Mouse (Mus musculus) lung, embryonic 16.5 days (tissue): Measurements from ENCODE around the gene Hsd17b1. TPM values are rescaled to one million over a fixed set of nuclear protein-coding genes. Genes with fewer than 3 reads are reported as not detected.

Source experiments
- ATAC-seq: fragments of 200-750 bp; cut with Nextera tagmentation; 2 replicates; pipeline ENCODE4 v1.8.0; 2017; ENCODE audit warnings: low read depth, mild to moderate bottlenecking, moderate library complexity
- H3K27ac ChIP-seq: fragments of 300-500 bp; sonication (generic); 2 replicates; pipeline ENCODE4 v1.5.1; 2014; ENCODE audit warnings: mild to moderate bottlenecking, control low read depth, low read length
- H3K27me3 ChIP-seq: fragments of 300-500 bp; sonication (generic); 2 replicates; pipeline ENCODE4 v1.6.1; 2014; ENCODE audit warnings: low read depth, low read length, mixed read lengths; ENCODE audit not compliant: control insufficient read depth, insufficient read depth
- H3K36me3 ChIP-seq: fragments of 300-500 bp; sonication (generic); 2 replicates; pipeline ENCODE4 v1.6.1; 2014; ENCODE audit warnings: low read length; ENCODE audit not compliant: control insufficient read depth, insufficient read depth
- H3K4me1 ChIP-seq: fragments of 300-500 bp; sonication (generic); replicated peaks from 2 replicates; pipeline ENCODE4 v1.6.1; 2014; ENCODE audit warnings: low read length, mixed read lengths; ENCODE audit not compliant: control insufficient read depth, insufficient read depth
- H3K4me2 ChIP-seq: fragments of 300-500 bp; sonication (generic); 2 replicates; pipeline ENCODE4 v1.6.1; 2014; ENCODE audit warnings: low read depth, low read length, control low read depth
- H3K4me3 ChIP-seq: fragments of 300-500 bp; sonication (generic); 2 replicates; pipeline ENCODE4 v1.5.1; 2014; ENCODE audit warnings: mild to moderate bottlenecking, low read length, control low read depth
- H3K9ac ChIP-seq: fragments of 300-500 bp; sonication (generic); 2 replicates; pipeline ENCODE4 v1.6.1; 2014; ENCODE audit warnings: low read length, control low read depth
- H3K9me3 ChIP-seq: fragments of 300-500 bp; sonication (generic); 2 replicates; pipeline ENCODE4 v1.6.1; 2016; ENCODE audit warnings: low read length; ENCODE audit not compliant: control insufficient read depth
- WGBS: fragments of 180-500 bp; shearing (Covaris S2); extraction: QIAGEN DNeasy Blood & Tissue Kit; methylation state at CpG from one replicate; pipeline ENCODE4 v1.1.7; 2014; 5-methylcytosine and 5-hydroxymethylcytosine counted together
- polyA plus RNA-seq: library from polyadenylated mRNA; unstranded; fragments of >200 nt; fragmentation: Nextera tagmentation; extraction: Ambion mirVana; gene quantifications from 2 replicates; pipeline ENCODE4 v1.2.1, GENCODE M21; 2015

The Hsd17b1 gene
- polyA plus RNA-seq, 1 experiment from 2014 or later: 0.19 TPM

DNA sequence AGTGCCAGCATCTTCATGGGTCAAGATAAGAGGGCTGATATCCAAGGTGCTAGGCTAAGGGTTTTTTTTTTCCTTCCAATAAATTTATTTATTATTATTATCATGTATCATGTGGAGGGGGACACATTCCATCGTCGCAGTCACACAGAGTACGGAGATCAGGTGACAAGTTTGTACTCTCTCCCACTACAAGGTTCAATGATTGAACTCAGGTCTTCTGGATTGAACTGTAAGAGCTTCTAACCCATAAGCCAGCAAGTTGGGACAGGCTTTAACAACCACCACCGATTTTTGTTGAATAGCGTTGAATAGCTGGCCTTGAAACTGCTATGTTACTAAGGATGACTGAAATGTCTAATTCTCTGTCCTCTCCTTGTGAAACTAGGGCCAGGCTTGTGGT lies 2.2 kb downstream of the Hsd17b1 start:
- Histone ChIP-seq H3K9me3 (no peaks in the 10 kb centered on the region), H3K27me3 (peaks cover 39% of the 10 kb centered on the region), H3K9ac (no peak overlapping the region), H3K4me3 (no peak overlapping the region), H3K27ac (no peak overlapping the region), H3K4me2 (no peak overlapping the region), H3K36me3 (no peaks in the 10 kb centered on the region), H3K4me1 (peaks cover 12% of the 10 kb centered on the region)
- ATAC-seq: no peak
- WGBS: 62% methylated on average over 5 of the region's 5 CpGs

DNA sequence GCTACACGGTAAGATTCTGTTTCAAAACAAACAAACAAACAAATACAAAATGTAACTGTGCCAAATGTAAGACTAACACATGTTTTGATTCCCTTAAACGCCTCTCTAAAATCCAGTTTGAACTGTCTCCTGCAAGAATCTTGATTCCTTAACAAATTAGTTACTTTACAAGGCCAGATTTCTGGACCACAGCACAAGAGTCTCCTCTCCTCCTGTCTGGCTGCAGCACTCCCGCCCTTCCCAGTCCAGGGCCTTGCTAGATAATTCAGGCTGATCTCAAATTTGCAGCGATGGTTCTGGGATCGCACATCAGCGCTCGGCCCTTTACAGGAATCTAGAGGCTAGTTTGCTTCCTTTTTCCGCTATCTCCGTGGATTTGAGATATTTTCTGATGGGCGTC lies 3.4 kb downstream of the Hsd17b1 start:
- peak overlapping the region; percentile 91 for H3K4me3 ChIP-seq
- no peaks in the 10 kb centered on the region for H3K9me3 ChIP-seq
- peaks cover 39% of the 10 kb centered on the region for H3K27me3 ChIP-seq
- 5% methylated on average over 10 of the region's 10 CpGs for WGBS
- ATAC-seq: no peak
- H3K9ac ChIP-seq: peak overlapping the region; percentile 98
- peaks cover 22% of the 10 kb centered on the region for H3K4me1 ChIP-seq
- H3K4me2 ChIP-seq: peak overlapping the region; percentile 89
- H3K27ac ChIP-seq: peak overlapping the region; percentile 86
- H3K36me3 ChIP-seq: no peaks in the 10 kb centered on the region

DNA sequence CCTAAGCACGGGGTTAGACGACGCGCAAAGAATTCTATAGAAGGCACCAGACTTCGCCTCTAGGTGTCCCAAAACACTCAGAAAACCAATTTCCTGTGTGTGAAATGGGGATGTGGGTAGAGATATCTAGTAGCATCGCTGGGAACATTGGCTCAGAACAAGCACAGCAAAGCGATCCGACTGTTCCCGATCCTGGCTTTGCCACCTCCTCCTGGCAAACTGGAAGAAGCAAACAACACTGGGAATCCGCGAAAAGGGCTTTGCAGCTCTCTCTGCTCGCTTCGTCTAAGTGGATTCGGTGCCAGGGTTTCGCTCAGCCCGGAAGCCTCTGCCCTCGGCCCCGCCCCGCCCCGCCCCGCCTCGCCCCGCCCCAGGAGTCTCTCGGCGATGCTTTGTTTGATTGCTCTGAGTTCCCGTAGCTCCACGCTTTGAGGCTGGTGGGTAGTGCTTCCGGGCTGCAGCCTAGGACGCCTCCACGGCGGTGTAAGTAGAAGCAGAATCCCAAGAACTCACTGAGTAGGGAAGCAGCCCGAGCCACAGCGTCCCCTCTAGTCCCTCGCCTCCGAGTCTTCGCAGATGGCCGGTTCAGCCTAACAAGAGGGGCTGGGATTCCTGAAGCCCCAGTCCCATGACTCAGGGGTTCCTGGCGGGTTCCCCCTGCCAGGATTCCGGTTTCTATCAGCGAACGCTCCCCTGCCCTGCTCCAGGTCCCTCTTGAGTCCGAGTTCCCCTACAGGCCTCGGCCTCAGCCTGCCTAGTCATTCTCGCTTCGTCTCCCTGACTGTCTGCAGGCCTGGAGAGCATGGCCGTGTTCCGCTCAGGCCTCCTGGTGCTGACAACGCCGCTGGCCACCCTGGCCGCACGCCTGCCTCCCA lies 4.2 kb downstream of the Hsd17b1 start, which contains the start of gene Coasy:
TSS of gene Coasy (plus strand) at position 358 of the 875 bp plus-strand sequence.
- under 1% methylated on average over 51 of the region's 51 CpGs for WGBS
- peak within 1 kb of the TSS; percentile 89 for H3K27ac ChIP-seq
- no peaks in the 10 kb centered on the region for H3K9me3 ChIP-seq
- H3K9ac ChIP-seq: peak within 1 kb of the TSS; percentile 98
- peaks cover 39% of the 10 kb centered on the region for H3K27me3 ChIP-seq
- peak within 1 kb of the TSS; percentile 89 for H3K4me2 ChIP-seq
- ATAC-seq: peak; percentile 92
- no peaks in the 10 kb centered on the region for H3K36me3 ChIP-seq
- H3K4me1 ChIP-seq: peaks cover 23% of the 10 kb centered on the region
- H3K4me3 ChIP-seq: peak within 1 kb of the TSS; percentile 91

DNA sequence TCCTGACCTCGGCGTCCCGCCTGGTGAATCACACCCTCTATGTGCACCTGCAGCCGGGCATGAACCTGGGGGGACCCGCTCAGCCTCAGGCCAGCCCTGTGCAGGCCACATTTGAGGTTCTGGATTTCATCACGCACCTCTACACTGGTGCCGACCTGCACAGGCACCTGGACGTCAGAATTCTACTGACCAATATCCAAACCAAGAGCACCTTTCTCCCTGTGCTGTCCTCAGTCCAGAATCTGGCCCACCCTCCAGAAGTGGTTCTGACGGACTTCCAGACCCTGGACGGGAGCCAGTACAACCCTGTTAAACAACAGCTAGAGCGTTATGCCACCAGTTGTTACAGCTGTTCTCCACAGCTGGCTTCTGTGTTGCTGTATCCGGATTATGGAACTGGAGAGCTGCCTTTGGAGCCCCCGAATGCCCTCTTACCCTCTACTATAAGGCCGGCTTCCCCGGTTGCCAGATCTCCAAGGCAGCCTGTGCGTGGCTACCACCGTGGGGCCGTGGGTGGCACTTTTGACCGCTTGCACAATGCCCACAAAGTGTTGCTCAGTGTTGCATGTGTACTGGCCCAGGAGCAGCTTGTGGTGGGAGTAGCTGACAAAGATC lies 5.0 kb downstream of the Hsd17b1 start:
- H3K9ac ChIP-seq: peak overlapping the region; percentile 98
- peak overlapping the region; percentile 91 for H3K4me3 ChIP-seq
- H3K27ac ChIP-seq: peak overlapping the region; percentile 89
- H3K36me3 ChIP-seq: no peaks in the 10 kb centered on the region
- WGBS: 26% methylated on average over 19 of the region's 19 CpGs
- no peaks in the 10 kb centered on the region for H3K9me3 ChIP-seq
- ATAC-seq: no peak
- H3K4me1 ChIP-seq: peaks cover 30% of the 10 kb centered on the region
- H3K27me3 ChIP-seq: peaks cover 32% of the 10 kb centered on the region
- peak overlapping the region; percentile 89 for H3K4me2 ChIP-seq

DNA sequence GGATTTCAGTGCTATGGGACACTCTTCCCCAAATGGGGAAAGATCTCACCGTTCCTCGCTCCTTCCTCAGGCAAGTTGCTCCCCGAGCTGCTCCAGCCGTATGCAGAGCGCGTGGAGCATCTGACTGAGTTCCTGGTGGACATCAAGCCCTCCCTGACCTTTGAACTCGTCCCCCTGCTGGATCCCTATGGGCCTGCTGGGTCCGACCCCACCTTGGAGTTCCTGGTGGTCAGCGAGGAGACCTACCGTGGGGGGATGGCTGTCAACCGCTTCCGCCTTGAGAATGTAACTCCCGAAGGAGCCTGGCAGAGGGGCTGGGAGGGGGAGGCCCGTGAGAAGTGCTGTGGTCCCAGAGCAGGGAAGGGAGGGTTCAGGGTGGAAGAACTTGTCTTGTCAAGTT lies 6.0 kb downstream of the Hsd17b1 start:
- no peak overlapping the region for H3K27ac ChIP-seq
- no peak overlapping the region for H3K4me3 ChIP-seq
- H3K9me3 ChIP-seq: no peaks in the 10 kb centered on the region
- WGBS: 78% methylated on average over 14 of the region's 14 CpGs
- H3K4me1 ChIP-seq: peaks cover 30% of the 10 kb centered on the region
- ATAC-seq: no peak
- H3K36me3 ChIP-seq: peaks cover 2% of the 10 kb centered on the region; the same call in 1 of the 2 replicates
- no peak overlapping the region for H3K9ac ChIP-seq
- peaks cover 21% of the 10 kb centered on the region for H3K27me3 ChIP-seq
- no peak overlapping the region for H3K4me2 ChIP-seq

DNA sequence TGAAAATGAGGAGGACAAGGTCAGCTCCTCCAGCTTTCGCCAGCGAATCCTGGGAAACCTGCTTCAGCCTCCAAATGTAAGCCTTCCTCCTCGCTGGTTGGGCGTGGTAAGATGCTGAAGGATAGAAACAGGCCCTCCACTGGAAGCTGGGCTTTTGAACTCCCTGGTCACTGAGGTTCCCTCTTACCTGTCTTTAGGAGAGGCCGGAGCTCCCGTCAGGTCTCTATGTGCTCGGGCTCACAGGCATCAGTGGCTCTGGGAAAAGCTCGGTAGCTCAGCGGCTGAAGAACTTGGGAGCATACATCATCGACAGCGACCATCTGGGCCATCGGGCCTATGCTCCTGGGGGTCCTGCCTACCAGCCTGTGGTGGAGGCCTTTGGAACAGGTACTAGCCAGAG lies 6.6 kb downstream of the Hsd17b1 start:
- Histone ChIP-seq H3K9ac (no peak overlapping the region), H3K27me3 (peaks cover 15% of the 10 kb centered on the region)
- 91% methylated on average over 12 of the region's 12 CpGs for WGBS

DNA sequence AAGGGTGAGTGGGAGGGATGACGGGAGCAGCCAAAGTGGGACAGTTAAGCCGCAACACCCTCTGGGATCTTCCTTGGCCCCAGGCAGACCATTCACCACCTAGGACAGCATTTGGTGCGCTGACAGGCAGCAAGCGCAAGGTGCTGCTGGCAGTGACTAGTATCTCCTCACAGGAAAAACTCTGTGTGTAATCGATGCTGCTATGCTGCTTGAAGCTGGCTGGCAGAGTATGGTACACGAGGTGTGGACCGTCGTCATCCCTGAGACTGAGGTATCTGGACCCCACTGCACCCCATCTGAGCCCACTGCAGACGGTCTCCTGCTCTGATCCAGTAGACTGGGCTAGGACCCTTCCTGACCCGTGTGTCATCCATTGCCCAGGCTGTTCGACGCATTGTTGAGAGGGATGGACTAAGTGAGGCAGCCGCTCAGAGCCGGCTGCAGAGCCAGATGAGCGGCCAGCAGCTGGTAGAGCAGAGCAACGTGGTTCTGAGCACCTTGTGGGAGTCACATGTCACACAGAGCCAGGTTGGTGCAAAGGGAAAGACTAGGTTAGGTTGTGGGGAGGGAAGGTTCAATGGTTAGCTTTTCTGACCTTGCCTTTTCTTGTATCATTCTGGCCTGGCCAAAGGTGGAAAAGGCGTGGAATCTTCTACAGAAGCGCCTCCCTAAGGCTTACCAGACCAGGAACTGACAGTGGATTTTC lies 7.6 kb downstream of the Hsd17b1 start:
- Histone ChIP-seq H3K36me3 (peaks cover 12% of the 10 kb centered on the region), H3K4me2 (no peak overlapping the region), H3K9ac (0 out of 2 replicates have a peak overlapping the region, but pooled peaks have one; percentile 35), H3K4me3 (no peak overlapping the region), H3K27ac (no peak overlapping the region), H3K27me3 (peaks cover 6% of the 10 kb centered on the region), H3K4me1 (peaks cover 28% of the 10 kb centered on the region), H3K9me3 (no peaks in the 10 kb centered on the region)
- WGBS: 87% methylated on average over 18 of the region's 18 CpGs
- no peak for ATAC-seq

More for the DNA sequence above, 6.6 kb downstream of the Hsd17b1 start:
- Histone ChIP-seq H3K36me3 (peaks cover 8% of the 10 kb centered on the region), H3K4me1 (peaks cover 28% of the 10 kb centered on the region), H3K4me3 (no peak overlapping the region), H3K27ac (no peak overlapping the region), H3K9me3 (no peaks in the 10 kb centered on the region), H3K4me2 (no peak overlapping the region)
- ATAC-seq: no peak

DNA sequence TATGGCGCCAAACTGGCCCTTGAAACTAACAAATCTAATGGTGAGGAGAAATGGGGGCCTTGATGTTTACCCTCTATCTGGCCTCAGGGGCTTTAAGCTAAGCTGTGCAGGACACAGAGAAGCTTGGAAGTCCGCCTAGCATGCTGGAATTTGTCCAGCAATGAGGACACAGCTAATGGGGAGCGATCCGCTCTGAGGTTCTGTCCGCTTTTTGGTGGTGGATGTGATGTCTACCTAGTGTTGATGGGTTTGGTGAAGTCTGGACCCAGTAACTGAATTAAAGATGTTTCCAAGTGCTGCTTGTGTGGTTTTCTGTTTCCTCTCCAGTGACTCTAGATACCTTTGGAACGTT lies 8.1 kb downstream of the Hsd17b1 start:
- H3K9ac ChIP-seq: peak overlapping the region; percentile 92
- peaks cover 17% of the 10 kb centered on the region for H3K36me3 ChIP-seq
- peaks cover 2% of the 10 kb centered on the region for H3K27me3 ChIP-seq
- H3K9me3 ChIP-seq: no peaks in the 10 kb centered on the region
- no peak for ATAC-seq
- WGBS: 71% methylated on average over 6 of the region's 6 CpGs
- H3K27ac ChIP-seq: peak overlapping the region; percentile 89; the same call in 1 of the 2 replicates
- peaks cover 28% of the 10 kb centered on the region for H3K4me1 ChIP-seq
- peak overlapping the region; percentile 95 for H3K4me2 ChIP-seq
- no peak overlapping the region; the same call in 1 of the 2 replicates for H3K4me3 ChIP-seq
